Mouse (Mus musculus): ENCODE measurements around the gene Itpr2.

DNA sequence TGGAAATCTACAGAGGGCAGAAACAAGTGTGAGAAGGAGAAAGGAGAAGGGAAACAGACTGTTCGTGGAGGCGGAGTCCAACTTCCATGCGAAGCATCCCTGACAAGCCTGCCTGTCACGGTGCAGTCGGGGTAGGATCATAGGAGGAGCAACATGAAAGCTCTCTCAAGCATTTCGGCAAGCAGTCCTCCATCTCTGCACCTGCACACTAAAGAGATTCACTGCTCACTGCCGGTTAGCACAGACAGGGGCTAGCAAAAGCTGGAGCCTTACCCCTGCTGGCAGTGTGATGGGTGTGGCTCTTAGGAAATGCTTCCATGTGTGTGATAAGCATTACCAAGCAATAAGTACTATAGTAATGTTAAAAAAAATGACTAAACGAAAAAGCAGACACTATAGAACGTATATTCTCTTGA, 271.6 kb downstream of the Itpr2 start:
- TF ChIP-seq FLI1 (IDR thresholded peaks at IDR 0.05; ENCODE audit: low read length) (no peak), GATA1 (IDR thresholded peaks at IDR 0.05; ENCODE audit: borderline replicate concordance, low read length) (no peak)

Data from megakaryocyte, embryonic 14.5 days (primary cell).